Mouse (Mus musculus) thymus, adult 2 months (tissue): Measurements from ENCODE around the gene Wwox.

ENCODE experiments used
- CTCF ChIP-seq: fragments of 200-500 bp; IDR thresholded peaks from 2 replicates; pipeline ENCODE4 v1.5.1; 2012; ENCODE audit warnings: mild to moderate bottlenecking, control low read depth, low read length, moderate library complexity, borderline replicate concordance; ENCODE audit not compliant: control insufficient read depth, poor library complexity, insufficient read depth; ENCODE audit errors: extremely low read depth
- POLR2A ChIP-seq: fragments of 200-500 bp; IDR thresholded peaks from 2 replicates; pipeline ENCODE4 v1.6.1; 2012; ENCODE audit warnings: mild to moderate bottlenecking, low read length, control low read depth, moderate library complexity; ENCODE audit not compliant: control insufficient read depth, poor library complexity, insufficient read depth; ENCODE audit errors: extremely low read depth

- TF ChIP-seq POLR2A (no peak), CTCF (no peak)
Observed at GRCm38 (mm10) chr8:115097988-115098562, 658.6 kb downstream of the Wwox start.
